8 mouse cellular contexts compared by ENCODE assay signal in genomic region chr2:157559858-157560257, GRCm38 (mm10). TPM values are rescaled to one million over a fixed set of nuclear protein-coding genes. Genes with fewer than 3 reads are reported as not detected.
DNase-seq lines count a peak whose midpoint lies in the region; ATAC-seq and TF ChIP-seq lines count a peak whose summit lies in the region.

Gene Nnat (plus strand): TSS chr2:157560078.

- ATAC-seq in kidney, embryonic 16.5 days (ENCODE audit: low FRiP score, low TSS enrichment): peak; percentile 19; the same call in 1 of the 2 replicates
- ATAC-seq in embryonic facial prominence, embryonic 13.5 days (ENCODE audit: insufficient number of reproducible peaks, insufficient read depth, low FRiP score, low TSS enrichment, low read depth): peak; percentile 20; the same call in 1 of the 2 replicates
- ATAC-seq in intestine, postnatal 0 days: no peak
- ATAC-seq in liver, postnatal 0 days: no peak

- peak within 1 kb of the TSS; percentile 47 for H3K4me3 ChIP-seq in kidney, embryonic 16.5 days (ENCODE audit: low read length)
- peak within 1 kb of the TSS; percentile 54 for H3K4me3 ChIP-seq in embryonic facial prominence, embryonic 13.5 days
- H3K4me3 ChIP-seq in intestine, postnatal 0 days (ENCODE audit: low read depth, low read length): peak within 1 kb of the TSS; percentile 34
- H3K4me3 ChIP-seq in liver, postnatal 0 days (ENCODE audit: low read depth, low read length): peak within 1 kb of the TSS; percentile 32
- H3K4me3 ChIP-seq in small intestine, adult 2 months (ENCODE audit: low read depth, low read length): peak within 1 kb of the TSS; percentile 33

- H3K9ac ChIP-seq in kidney, embryonic 16.5 days (replicated peaks; ENCODE audit: low read length): peak within 1 kb of the TSS; percentile 60
- H3K9ac ChIP-seq in embryonic facial prominence, embryonic 13.5 days: peak within 1 kb of the TSS; percentile 76
- no peak within 1 kb of the TSS for H3K9ac ChIP-seq in intestine, postnatal 0 days (ENCODE audit: low read depth, low read length)
- H3K9ac ChIP-seq in liver, postnatal 0 days (replicated peaks): no peak within 1 kb of the TSS

- DNase-seq in kidney, postnatal 36 days: no peak
- DNase-seq in adrenal gland, adult 8-10 months: no peak
- no peak for DNase-seq in liver, postnatal 0 days
- DNase-seq in spleen, adult 12 weeks (ENCODE audit: low spot score): no peak

- no peak within 1 kb of the TSS for H3K27ac ChIP-seq in kidney, embryonic 16.5 days (ENCODE audit: low read length)
- peak within 1 kb of the TSS; percentile 76 for H3K27ac ChIP-seq in embryonic facial prominence, embryonic 13.5 days
- no peak within 1 kb of the TSS for H3K27ac ChIP-seq in intestine, postnatal 0 days (ENCODE audit: low read depth, low read length)
- H3K27ac ChIP-seq in liver, postnatal 0 days (ENCODE audit: low read depth): no peak within 1 kb of the TSS
- no peak within 1 kb of the TSS for H3K27ac ChIP-seq in small intestine, adult 2 months (ENCODE audit: insufficient read depth, low read depth, low read length)

- H3K36me3 ChIP-seq in kidney, embryonic 16.5 days (ENCODE audit: insufficient read depth, low read length): peaks cover 57% of the 10 kb centered on the region
- H3K36me3 ChIP-seq in embryonic facial prominence, embryonic 13.5 days: peaks cover 82% of the 10 kb centered on the region
- peaks cover 18% of the 10 kb centered on the region; the same call in 1 of the 2 replicates for H3K36me3 ChIP-seq in intestine, postnatal 0 days (ENCODE audit: control insufficient read depth, insufficient read depth)
- H3K36me3 ChIP-seq in liver, postnatal 0 days (replicated peaks; ENCODE audit: insufficient read depth, low read length): no peaks in the 10 kb centered on the region
- H3K36me3 ChIP-seq in small intestine, adult 2 months (ENCODE audit: control insufficient read depth, insufficient read depth, low read length): peaks cover 14% of the 10 kb centered on the region

- no peak for TF ChIP-seq EP300 in liver, postnatal 0 days (IDR thresholded peaks at IDR 0.05; ENCODE audit: low read depth)

- no peak for TF ChIP-seq POLR2A in small intestine, adult 2 months (IDR thresholded peaks at IDR 0.05; ENCODE audit: low read depth, low read length)

- WGBS in kidney, embryonic 16.5 days: 58% methylated on average over 27 of the region's 27 CpGs
- 64% methylated on average over 27 of the region's 27 CpGs for WGBS in embryonic facial prominence, embryonic 13.5 days
- WGBS in intestine, postnatal 0 days: 60% methylated on average over 27 of the region's 27 CpGs
- WGBS in liver, postnatal 0 days (ENCODE audit: insufficient replicate concordance): 40% methylated on average over 27 of the region's 27 CpGs
- whole genome bisulfite sequencing in small intestine, adult 2 months: 69% methylated on average over 27 of the region's 27 CpGs

- no peaks in the 10 kb centered on the region for H3K27me3 ChIP-seq in kidney, embryonic 16.5 days (ENCODE audit: insufficient read depth, low read length)
- no peaks in the 10 kb centered on the region for H3K27me3 ChIP-seq in embryonic facial prominence, embryonic 13.5 days
- H3K27me3 ChIP-seq in intestine, postnatal 0 days (replicated peaks; ENCODE audit: control insufficient read depth, insufficient read depth, low read length): no peaks in the 10 kb centered on the region
- peaks cover 9% of the 10 kb centered on the region for H3K27me3 ChIP-seq in liver, postnatal 0 days (ENCODE audit: insufficient read depth, low read length)
- H3K27me3 ChIP-seq in small intestine, adult 2 months (ENCODE audit: control insufficient read depth, insufficient read depth, low read length): no peaks in the 10 kb centered on the region

- H3K9me3 ChIP-seq in kidney, embryonic 16.5 days (ENCODE audit: low read length): peaks cover 35% of the 10 kb centered on the region
- H3K9me3 ChIP-seq in embryonic facial prominence, embryonic 13.5 days: peaks cover 55% of the 10 kb centered on the region
- H3K9me3 ChIP-seq in intestine, postnatal 0 days (ENCODE audit: control insufficient read depth): peaks cover 8% of the 10 kb centered on the region; the same call in 1 of the 2 replicates
- H3K9me3 ChIP-seq in liver, postnatal 0 days (ENCODE audit: low read length): peaks cover 3% of the 10 kb centered on the region

- peaks cover 14% of the 10 kb centered on the region for H3K4me1 ChIP-seq in kidney, embryonic 16.5 days (ENCODE audit: insufficient read depth, low read length)
- peaks cover 61% of the 10 kb centered on the region for H3K4me1 ChIP-seq in embryonic facial prominence, embryonic 13.5 days
- H3K4me1 ChIP-seq in intestine, postnatal 0 days (replicated peaks; ENCODE audit: control insufficient read depth, insufficient read depth, low read length): no peaks in the 10 kb centered on the region
- H3K4me1 ChIP-seq in liver, postnatal 0 days (ENCODE audit: insufficient read depth): 0 out of 2 replicates have a peak, but pooled peaks cover 2% of the 10 kb centered on the region
- H3K4me1 ChIP-seq in small intestine, adult 2 months (ENCODE audit: control insufficient read depth, insufficient read depth, insufficient read length, low read length): peaks cover 10% of the 10 kb centered on the region

- TF ChIP-seq CTCF in intestine, postnatal 0 days (IDR thresholded peaks at IDR 0.05; ENCODE audit: low read depth): no peak
- TF ChIP-seq CTCF in liver, postnatal 0 days (IDR thresholded peaks at IDR 0.05; ENCODE audit: low read depth): no peak
- no peak for TF ChIP-seq CTCF in small intestine, adult 2 months (IDR thresholded peaks at IDR 0.05; ENCODE audit: extremely low read depth, insufficient read length, insufficient replicate concordance, low read depth, low read length)

- peak within 1 kb of the TSS; percentile 60 for H3K4me2 ChIP-seq in kidney, embryonic 16.5 days (replicated peaks; ENCODE audit: low read depth, low read length)
- peak within 1 kb of the TSS; percentile 68 for H3K4me2 ChIP-seq in embryonic facial prominence, embryonic 13.5 days
- H3K4me2 ChIP-seq in intestine, postnatal 0 days (replicated peaks; ENCODE audit: low read depth): peak within 1 kb of the TSS; percentile 66
- H3K4me2 ChIP-seq in liver, postnatal 0 days (ENCODE audit: low read depth, low read length): peak within 1 kb of the TSS; percentile 46

RNA-seq across cellular contexts. Expression of gene Nnat, which starts in this region (rescaled TPM):
- polyA plus RNA-seq in kidney, embryonic 16.5 days (2015; fragmentation: Nextera tagmentation; extraction: Ambion mirVana): 227 and 246 TPM in 2 replicates
- 100 to 1,000 TPM in 2 of 4 experiments, 10 to 100 TPM in 2; 42.5 to 190 (median 123) TPM for total RNA-seq in adrenal gland, adult 8-10 months (2022)
- 732 and 923 TPM in 2 replicates for polyA plus RNA-seq in embryonic facial prominence, embryonic 13.5 days (2015; fragmentation: Nextera tagmentation; extraction: Ambion mirVana)
- polyA plus RNA-seq in intestine, postnatal 0 days (2015; fragmentation: Nextera tagmentation; extraction: Ambion mirVana): 98.2 and 111 TPM in 2 replicates
- 6.2 and 6.6 TPM in 2 replicates for polyA plus RNA-seq in liver, postnatal 0 days (2015; fragmentation: Nextera tagmentation; extraction: Ambion mirVana)
- polyA plus RNA-seq in small intestine, adult 2 months (2012; rRNA removed): 5.2 and 9.5 TPM in 2 replicates

Comparison
In these comparisons a context has a peak if more than half of its experiments do, and no peak if none do; other contexts are left out.
1. ATAC-seq: peak in kidney, embryonic 16.5 days (single experiment) and embryonic facial prominence, embryonic 13.5 days (single experiment); none in intestine, postnatal 0 days (single experiment) and liver, postnatal 0 days (single experiment).
2. H3K9ac ChIP-seq: peak in kidney, embryonic 16.5 days (single experiment) and embryonic facial prominence, embryonic 13.5 days (single experiment); none in intestine, postnatal 0 days (single experiment) and liver, postnatal 0 days (single experiment).
3. Peak in every context shown above with its lines, with median percentiles within 50 percentile points of each other: H3K4me2 ChIP-seq and H3K4me3 ChIP-seq.